Mouse (Mus musculus) kidney, postnatal 0 days (tissue): ENCODE data around the gene Ttc7b. TPM values are rescaled to one million over a fixed set of nuclear protein-coding genes. Genes with fewer than 3 reads are reported as not detected.

Source experiments
- ATAC-seq: fragments of 200-750 bp; cut with Nextera tagmentation; replicated peaks from 2 replicates; pipeline ENCODE4 v1.8.0; 2017; ENCODE audit warnings: low read depth, moderate number of reproducible peaks, moderate TSS enrichment, moderate library complexity; ENCODE audit not compliant: low FRiP score
- DNase-seq: peaks from one replicate; pipeline ENCODE4 v3.0.0-alpha.2; 2016; ENCODE audit warnings: low spot score
- H3K27ac ChIP-seq: fragments of 300-500 bp; sonication (generic); 2 replicates; pipeline ENCODE4 v1.5.1; 2014; ENCODE audit warnings: mild to moderate bottlenecking
- H3K27me3 ChIP-seq: fragments of 300-500 bp; sonication (generic); 2 replicates; pipeline ENCODE4 v1.6.1; 2014; ENCODE audit warnings: low read length, mixed read lengths; ENCODE audit not compliant: insufficient read depth
- H3K36me3 ChIP-seq: fragments of 300-500 bp; sonication (generic); 2 replicates; pipeline ENCODE4 v1.6.1; 2014; ENCODE audit warnings: low read length, mixed read lengths; ENCODE audit not compliant: insufficient read depth
- H3K4me1 ChIP-seq: fragments of 300-500 bp; sonication (generic); replicated peaks from 2 replicates; pipeline ENCODE4 v1.6.1; 2014; ENCODE audit warnings: antibody characterized with exemption, low read length, mixed read lengths; ENCODE audit not compliant: insufficient read depth
- H3K4me2 ChIP-seq: fragments of 300-500 bp; sonication (generic); 2 replicates; pipeline ENCODE4 v1.6.1; 2014; ENCODE audit warnings: mild to moderate bottlenecking, low read length, moderate library complexity, mixed read lengths
- H3K4me3 ChIP-seq: fragments of 300-500 bp; sonication (generic); replicated peaks from 2 replicates; pipeline ENCODE4 v1.5.1; 2014; ENCODE audit warnings: low read depth, low read length
- H3K9ac ChIP-seq: fragments of 300-500 bp; sonication (generic); 2 replicates; pipeline ENCODE4 v1.6.1; 2014; ENCODE audit warnings: low read depth, low read length
- H3K9me3 ChIP-seq: fragments of 300-500 bp; sonication (generic); replicated peaks from 2 replicates; pipeline ENCODE4 v1.6.1; 2016; ENCODE audit warnings: low read length, inconsistent platforms, mixed read lengths
- CTCF ChIP-seq: IDR thresholded peaks from 2 replicates; pipeline ENCODE4 v1.5.1; 2016; ENCODE audit warnings: antibody characterized with exemption, low read depth, mild to moderate bottlenecking, moderate library complexity
- WGBS: fragments of 180-500 bp; shearing (Covaris S2); extraction: QIAGEN DNeasy Blood & Tissue Kit; methylation state at CpG from one replicate; pipeline ENCODE4 v1.1.7; 2014; 5-methylcytosine and 5-hydroxymethylcytosine counted together
- polyA plus RNA-seq: library from polyadenylated mRNA; unstranded; fragments of >200 nt; fragmentation: Nextera tagmentation; extraction: Ambion mirVana; gene quantifications from 2 replicates; pipeline ENCODE4 v1.2.1, GENCODE M21; 2015

The Ttc7b gene
- polyA plus RNA-seq, 1 experiment from 2014 or later: 6.1 TPM

DNA sequence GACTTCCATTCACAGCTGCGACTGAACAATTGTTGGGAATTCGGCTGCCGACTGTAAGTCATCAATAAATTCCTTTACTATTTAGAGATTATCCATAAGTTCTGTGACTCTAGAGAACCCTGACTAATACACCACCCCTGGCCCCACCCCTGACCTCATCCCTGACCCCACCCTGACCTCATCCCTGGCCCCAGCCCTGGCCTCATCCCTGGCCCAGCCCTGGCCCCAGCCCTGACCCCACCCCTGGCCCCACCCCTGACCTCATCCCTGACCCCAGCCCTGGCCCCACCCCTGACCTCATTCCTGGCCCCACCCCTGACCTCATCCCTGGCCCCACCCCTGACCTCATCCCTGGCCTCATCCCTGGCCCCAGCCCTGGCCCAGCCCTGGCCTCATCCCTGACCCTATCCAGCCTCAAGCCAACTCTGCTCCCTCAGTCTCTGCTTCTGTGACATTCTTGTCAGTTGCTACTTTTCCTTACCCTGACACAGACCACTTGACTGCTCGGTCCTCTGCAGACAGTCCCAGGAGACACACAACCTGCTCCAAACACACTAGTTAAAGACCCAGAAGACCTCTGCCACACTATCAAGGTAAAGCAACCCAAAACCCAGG lies 55.4 kb downstream of the Ttc7b start:
- Histone ChIP-seq H3K36me3 (no peaks in the 10 kb centered on the region), H3K27me3 (no peaks in the 10 kb centered on the region), H3K4me3 (no peak overlapping the region), H3K9me3 (no peaks in the 10 kb centered on the region), H3K4me1 (no peaks in the 10 kb centered on the region), H3K4me2 (no peak overlapping the region), H3K9ac (no peak overlapping the region), H3K27ac (no peak overlapping the region)
- 86% methylated on average over 1 of the region's 4 CpGs for WGBS
- DNase-seq (no peak), ATAC-seq (no peak)
- TF ChIP-seq CTCF: no peak

DNA sequence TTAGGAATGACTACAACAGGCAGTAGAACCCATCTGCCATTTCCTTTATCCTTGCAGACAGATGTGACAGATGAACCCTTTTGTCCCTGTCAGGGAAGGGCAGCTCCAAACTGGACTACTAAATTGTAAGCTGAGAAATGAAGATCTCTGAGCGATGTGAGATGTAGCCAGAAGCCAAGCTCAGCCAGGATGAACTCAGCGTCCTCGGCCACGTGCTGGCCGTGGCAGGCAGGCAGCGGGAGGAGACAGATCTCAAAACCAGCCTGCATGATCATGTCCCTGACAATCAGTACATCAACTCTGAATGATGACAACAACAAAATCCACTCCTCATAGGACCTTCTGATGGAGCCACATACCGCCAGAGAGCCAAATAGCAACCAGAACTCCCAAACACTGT lies 62.9 kb downstream of the Ttc7b start:
- no peaks in the 10 kb centered on the region for H3K27me3 ChIP-seq
- no peak overlapping the region for H3K27ac ChIP-seq
- H3K36me3 ChIP-seq: no peaks in the 10 kb centered on the region
- H3K9me3 ChIP-seq: no peaks in the 10 kb centered on the region
- no peak overlapping the region for H3K4me3 ChIP-seq
- TF ChIP-seq CTCF: no peak
- no peak for DNase-seq
- no peak overlapping the region for H3K9ac ChIP-seq
- ATAC-seq: no peak
- 93% methylated on average over 7 of the region's 7 CpGs for WGBS
- H3K4me2 ChIP-seq: no peak overlapping the region
- no peaks in the 10 kb centered on the region for H3K4me1 ChIP-seq

DNA sequence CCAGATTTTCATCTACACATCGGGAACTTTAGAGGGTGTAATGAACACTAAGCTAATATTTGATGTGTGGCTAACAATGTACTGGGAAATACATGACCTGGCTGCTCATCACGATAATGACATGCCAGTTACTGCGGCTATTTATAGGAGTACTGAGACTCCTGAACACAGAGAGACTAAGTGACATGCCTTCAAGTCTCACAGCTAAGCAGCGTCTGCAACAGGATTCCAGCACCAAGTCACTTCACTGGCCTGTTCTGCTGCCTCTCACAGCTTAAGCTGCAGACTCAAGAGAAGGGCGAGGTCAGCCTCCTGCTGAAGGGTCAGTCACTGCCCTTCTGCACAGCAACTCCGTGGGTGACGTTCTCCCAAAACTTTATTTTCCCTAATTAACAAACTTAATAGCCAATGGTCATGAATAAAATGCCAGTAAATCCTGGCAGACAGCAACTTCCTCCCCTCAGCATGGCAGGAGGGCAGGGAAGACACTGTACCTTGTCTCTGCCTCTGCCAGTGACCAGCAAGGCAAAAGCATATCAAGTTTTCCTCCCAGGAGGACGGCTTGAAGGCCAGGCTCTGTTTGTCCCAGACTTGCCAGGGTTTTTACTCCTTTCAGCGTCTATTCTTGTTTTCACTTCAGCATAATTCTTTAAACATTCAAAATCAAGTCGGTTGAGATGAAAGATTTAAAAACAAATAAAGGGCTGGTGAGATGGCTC lies 64.2 kb downstream of the Ttc7b start:
- H3K27me3 ChIP-seq: no peaks in the 10 kb centered on the region
- H3K27ac ChIP-seq: no peak overlapping the region
- no peaks in the 10 kb centered on the region for H3K36me3 ChIP-seq
- no peaks in the 10 kb centered on the region for H3K4me1 ChIP-seq
- 48% methylated on average over 10 of the region's 10 CpGs for WGBS
- ATAC-seq: no peak
- DNase-seq: no peak
- H3K9me3 ChIP-seq: no peaks in the 10 kb centered on the region
- no peak overlapping the region for H3K9ac ChIP-seq
- no peak overlapping the region for H3K4me3 ChIP-seq
- no peak overlapping the region for H3K4me2 ChIP-seq
- no peak for TF ChIP-seq CTCF

DNA sequence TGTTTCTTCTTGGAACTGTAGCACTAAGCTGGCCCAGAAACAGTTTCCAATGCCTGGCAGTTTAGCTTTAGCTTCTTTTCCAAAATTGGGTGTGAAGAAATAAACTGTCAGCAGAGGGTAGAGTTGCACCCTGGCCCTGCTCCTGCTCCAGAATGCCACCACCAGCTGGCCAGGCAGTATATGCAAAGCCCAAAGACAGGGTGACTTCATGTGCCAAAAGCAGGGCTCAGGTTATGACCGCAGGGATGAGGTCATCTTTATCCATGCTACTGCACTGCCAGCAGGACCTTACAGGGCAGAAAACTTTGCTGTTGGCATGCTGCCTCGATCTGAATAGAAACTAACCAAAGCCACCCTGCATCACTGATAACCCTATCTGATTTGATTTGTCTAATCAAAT lies 65.2 kb downstream of the Ttc7b start:
- ATAC-seq: no peak
- H3K4me2 ChIP-seq: no peak overlapping the region
- H3K4me1 ChIP-seq: no peaks in the 10 kb centered on the region
- H3K36me3 ChIP-seq: no peaks in the 10 kb centered on the region
- no peak for DNase-seq
- no peak for TF ChIP-seq CTCF
- H3K27ac ChIP-seq: no peak overlapping the region
- H3K27me3 ChIP-seq: no peaks in the 10 kb centered on the region
- H3K9me3 ChIP-seq: no peaks in the 10 kb centered on the region
- 81% methylated on average over 2 of the region's 2 CpGs for WGBS
- no peak overlapping the region for H3K9ac ChIP-seq
- no peak overlapping the region for H3K4me3 ChIP-seq

DNA sequence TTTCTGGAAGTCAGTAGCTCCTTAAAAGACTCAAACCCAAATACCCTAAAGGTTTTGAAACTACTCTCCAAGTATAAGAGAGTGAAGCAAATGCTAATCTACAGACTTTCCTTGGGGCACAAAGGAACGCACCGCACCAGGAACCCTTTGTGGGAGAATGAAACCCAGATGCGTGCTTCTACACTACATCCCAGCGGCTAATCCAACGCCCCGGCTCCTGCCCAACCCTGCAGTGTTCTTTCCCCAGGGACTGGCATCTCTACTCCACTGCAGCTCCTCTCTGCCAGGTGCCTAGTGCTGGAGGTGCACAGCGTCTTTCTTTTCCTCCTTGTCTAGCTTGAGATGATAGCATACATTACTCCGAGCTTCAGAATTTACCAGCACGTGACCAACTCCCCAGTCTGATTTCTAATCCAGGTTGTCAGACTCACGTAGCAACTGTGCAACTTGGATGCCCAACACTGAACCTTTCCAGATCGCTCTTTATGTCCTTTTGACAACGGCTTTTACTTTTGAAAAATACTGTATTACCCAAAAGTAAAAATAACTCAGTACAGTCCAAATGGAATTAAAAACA lies 72.8 kb downstream of the Ttc7b start:
- WGBS: 84% methylated on average over 12 of the region's 12 CpGs
- Histone ChIP-seq H3K4me3 (no peak overlapping the region), H3K27me3 (no peaks in the 10 kb centered on the region), H3K9me3 (no peaks in the 10 kb centered on the region), H3K4me2 (no peak overlapping the region), H3K9ac (no peak overlapping the region), H3K36me3 (no peaks in the 10 kb centered on the region), H3K27ac (no peak overlapping the region; the same call in 1 of the 2 replicates), H3K4me1 (0 out of 2 replicates have a peak, but pooled peaks cover 6% of the 10 kb centered on the region)
- ATAC-seq (no peak), DNase-seq (no peak)
- TF ChIP-seq CTCF: no peak

DNA sequence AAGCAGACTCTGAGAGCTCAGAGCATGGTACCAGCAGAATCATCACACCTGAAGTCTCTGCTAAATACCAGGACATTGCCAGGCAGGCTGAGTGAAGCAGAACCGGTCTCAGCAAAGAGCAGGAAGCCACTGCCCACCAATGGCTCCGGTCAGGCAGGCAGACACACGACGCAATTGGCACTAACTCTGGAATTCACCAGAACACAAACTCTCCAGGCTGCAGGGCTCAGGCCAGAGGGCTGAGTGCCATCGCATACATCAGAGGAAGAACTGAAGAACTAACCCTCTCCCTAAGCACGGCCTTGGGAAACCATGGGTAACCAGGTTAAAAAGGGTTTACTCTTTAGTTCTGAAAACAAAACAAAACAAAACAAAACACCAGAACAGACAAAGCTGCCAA lies 73.5 kb downstream of the Ttc7b start:
- no peak for TF ChIP-seq CTCF
- no peak overlapping the region; the same call in 1 of the 2 replicates for H3K27ac ChIP-seq
- no peaks in the 10 kb centered on the region for H3K9me3 ChIP-seq
- no peak for ATAC-seq
- 62% methylated on average over 6 of the region's 6 CpGs for WGBS
- no peak overlapping the region for H3K4me3 ChIP-seq
- H3K4me2 ChIP-seq: no peak overlapping the region
- H3K27me3 ChIP-seq: no peaks in the 10 kb centered on the region
- no peaks in the 10 kb centered on the region for H3K36me3 ChIP-seq
- no peak overlapping the region for H3K9ac ChIP-seq
- H3K4me1 ChIP-seq: 0 out of 2 replicates have a peak, but pooled peaks cover 6% of the 10 kb centered on the region
- no peak for DNase-seq
